Mouse (Mus musculus) kidney, postnatal 0 days (tissue): ENCODE data around the gene Klhdc9. TPM values are rescaled to one million over a fixed set of nuclear protein-coding genes. Genes with fewer than 3 reads are reported as not detected.

ENCODE experiments used
- ATAC-seq: fragments of 200-750 bp; cut with Nextera tagmentation; replicated peaks from 2 replicates; pipeline ENCODE4 v1.8.0; 2017; ENCODE audit warnings: low read depth, moderate number of reproducible peaks, moderate TSS enrichment, moderate library complexity; ENCODE audit not compliant: low FRiP score
- DNase-seq: peaks from one replicate; pipeline ENCODE4 v3.0.0-alpha.2; 2016; ENCODE audit warnings: low spot score
- H3K27ac ChIP-seq: fragments of 300-500 bp; sonication (generic); 2 replicates; pipeline ENCODE4 v1.5.1; 2014; ENCODE audit warnings: mild to moderate bottlenecking
- H3K27me3 ChIP-seq: fragments of 300-500 bp; sonication (generic); 2 replicates; pipeline ENCODE4 v1.6.1; 2014; ENCODE audit warnings: low read length, mixed read lengths; ENCODE audit not compliant: insufficient read depth
- H3K36me3 ChIP-seq: fragments of 300-500 bp; sonication (generic); 2 replicates; pipeline ENCODE4 v1.6.1; 2014; ENCODE audit warnings: low read length, mixed read lengths; ENCODE audit not compliant: insufficient read depth
- H3K4me1 ChIP-seq: fragments of 300-500 bp; sonication (generic); replicated peaks from 2 replicates; pipeline ENCODE4 v1.6.1; 2014; ENCODE audit warnings: antibody characterized with exemption, low read length, mixed read lengths; ENCODE audit not compliant: insufficient read depth
- H3K4me2 ChIP-seq: fragments of 300-500 bp; sonication (generic); 2 replicates; pipeline ENCODE4 v1.6.1; 2014; ENCODE audit warnings: mild to moderate bottlenecking, low read length, moderate library complexity, mixed read lengths
- H3K4me3 ChIP-seq: fragments of 300-500 bp; sonication (generic); replicated peaks from 2 replicates; pipeline ENCODE4 v1.5.1; 2014; ENCODE audit warnings: low read depth, low read length
- H3K9ac ChIP-seq: fragments of 300-500 bp; sonication (generic); 2 replicates; pipeline ENCODE4 v1.6.1; 2014; ENCODE audit warnings: low read depth, low read length
- H3K9me3 ChIP-seq: fragments of 300-500 bp; sonication (generic); replicated peaks from 2 replicates; pipeline ENCODE4 v1.6.1; 2016; ENCODE audit warnings: low read length, inconsistent platforms, mixed read lengths
- CTCF ChIP-seq: IDR thresholded peaks from 2 replicates; pipeline ENCODE4 v1.5.1; 2016; ENCODE audit warnings: antibody characterized with exemption, low read depth, mild to moderate bottlenecking, moderate library complexity
- WGBS: fragments of 180-500 bp; shearing (Covaris S2); extraction: QIAGEN DNeasy Blood & Tissue Kit; methylation state at CpG from one replicate; pipeline ENCODE4 v1.1.7; 2014; 5-methylcytosine and 5-hydroxymethylcytosine counted together
- polyA plus RNA-seq: library from polyadenylated mRNA; unstranded; fragments of >200 nt; fragmentation: Nextera tagmentation; extraction: Ambion mirVana; gene quantifications from 2 replicates; pipeline ENCODE4 v1.2.1, GENCODE M21; 2015

Klhdc9 gene
- polyA plus RNA-seq, 1 experiment from 2014 or later, result 5.7 TPM

GRCm38 (mm10) chr1:171348665-171349064 is 11.9 kb downstream of the Klhdc9 start:
- 95% methylated on average over 3 of the region's 3 CpGs for WGBS
- DNase-seq (no peak), ATAC-seq (no peak)
- no peak overlapping the region for H3K4me3 ChIP-seq
- H3K9ac ChIP-seq, result no peak overlapping the region
- no peak overlapping the region for H3K27ac ChIP-seq
- H3K9me3 ChIP-seq, result peaks cover 5% of the 10 kb centered on the region; the same call in 1 of the 2 replicates
- peaks cover 4% of the 10 kb centered on the region; the same call in 1 of the 2 replicates for H3K4me1 ChIP-seq
- TF ChIP-seq CTCF, result no peak
- no peaks in the 10 kb centered on the region for H3K27me3 ChIP-seq
- 0 out of 2 replicates have a peak, but pooled peaks cover 4% of the 10 kb centered on the region for H3K36me3 ChIP-seq
- H3K4me2 ChIP-seq, result no peak overlapping the region

- Histone ChIP-seq H3K4me2 (peak overlapping the region; percentile 75), H3K9ac (peak overlapping the region; percentile 79), H3K4me3 (peak overlapping the region; percentile 84), H3K36me3 (peaks cover 18% of the 10 kb centered on the region), H3K9me3 (peaks cover 5% of the 10 kb centered on the region; the same call in 1 of the 2 replicates), H3K4me1 (peaks cover 4% of the 10 kb centered on the region; the same call in 1 of the 2 replicates), H3K27ac (peak overlapping the region; percentile 63; the same call in 1 of the 2 replicates), H3K27me3 (no peaks in the 10 kb centered on the region)
- WGBS, result under 1% methylated on average over 14 of the region's 14 CpGs
- DNase-seq, result peak; percentile 15
- ATAC-seq, result 0 out of 2 replicates have a peak, but pooled peaks have one; percentile 4
- TF ChIP-seq CTCF, result no peak
Measured at GRCm38 (mm10) chr1:171346095-171346450, 14.5 kb downstream of the Klhdc9 start.

- peaks cover 23% of the 10 kb centered on the region for H3K36me3 ChIP-seq
- peak within 1 kb of the TSS; percentile 75 for H3K4me2 ChIP-seq
- H3K9ac ChIP-seq, result peak within 1 kb of the TSS; percentile 79
- H3K4me1 ChIP-seq, result peaks cover 4% of the 10 kb centered on the region; the same call in 1 of the 2 replicates
- DNase-seq (peak; percentile 97), ATAC-seq (peak; percentile 85)
- peaks cover 5% of the 10 kb centered on the region; the same call in 1 of the 2 replicates for H3K9me3 ChIP-seq
- H3K27ac ChIP-seq, result peak within 1 kb of the TSS; percentile 63; the same call in 1 of the 2 replicates
- WGBS, result under 1% methylated on average over 52 of the region's 53 CpGs
- H3K27me3 ChIP-seq, result no peaks in the 10 kb centered on the region
- no peak for TF ChIP-seq CTCF
- H3K4me3 ChIP-seq, result peak within 1 kb of the TSS; percentile 84
Measured at GRCm38 (mm10) chr1:171345225-171346094, 15.1 kb downstream of the Klhdc9 start, which contains the start of the genes Nit1 and Pfdn2. Nit1 (minus strand) TSS chr1:171345646. Pfdn2 (plus strand) TSS chr1:171345670.

- ATAC-seq (peak; percentile 9; the same call in 1 of the 2 replicates), DNase-seq (no peak)
- WGBS, result 69% methylated on average over 9 of the region's 9 CpGs
- TF ChIP-seq CTCF, result no peak
- Histone ChIP-seq H3K9ac (peak overlapping the region; percentile 79; the same call in 1 of the 2 replicates), H3K4me2 (peak overlapping the region; percentile 75), H3K9me3 (peaks cover 5% of the 10 kb centered on the region; the same call in 1 of the 2 replicates), H3K36me3 (peaks cover 27% of the 10 kb centered on the region), H3K27ac (peak overlapping the region; percentile 63; the same call in 1 of the 2 replicates), H3K4me1 (peaks cover 4% of the 10 kb centered on the region; the same call in 1 of the 2 replicates), H3K27me3 (no peaks in the 10 kb centered on the region), H3K4me3 (peak overlapping the region; percentile 84)
Measured at GRCm38 (mm10) chr1:171344715-171345114, 15.9 kb downstream of the Klhdc9 start.

GRCm38 (mm10) chr1:171343922-171344677 is 16.5 kb downstream of the Klhdc9 start:
- DNase-seq (peak; percentile 66), ATAC-seq (peak; percentile 65)
- TF ChIP-seq CTCF, result peak; percentile 37; the same call in 1 of the 2 replicates
- H3K27ac ChIP-seq, result peak overlapping the region; percentile 36; the same call in 1 of the 2 replicates
- H3K4me3 ChIP-seq, result peak overlapping the region; percentile 84; the same call in 1 of the 2 replicates
- H3K9me3 ChIP-seq, result peaks cover 5% of the 10 kb centered on the region; the same call in 1 of the 2 replicates
- peaks cover 4% of the 10 kb centered on the region; the same call in 1 of the 2 replicates for H3K4me1 ChIP-seq
- no peaks in the 10 kb centered on the region for H3K27me3 ChIP-seq
- no peak overlapping the region for H3K9ac ChIP-seq
- H3K4me2 ChIP-seq, result peak overlapping the region; percentile 75
- WGBS, result 75% methylated on average over 8 of the region's 9 CpGs
- H3K36me3 ChIP-seq, result peaks cover 32% of the 10 kb centered on the region
